Mouse (Mus musculus): ENCODE data around the gene Tnfaip8l2. TPM values are rescaled to one million over a fixed set of nuclear protein-coding genes. Genes with fewer than 3 reads are reported as not detected.
"Not testable (repeated sequence)": the region's sequence is repeated elsewhere in the genome, so short reads cannot be mapped to it uniquely, and the experiment has no call there.

The Tnfaip8l2 gene
- total RNA-seq, 4 experiments from 2014 or later = 0.25 to 0.35 (median 0.29) TPM

- peak; percentile 83 to 86 for DNase-seq (ENCODE audit: low spot score in 2 of 2)
These were observed 18.1 kb upstream of the Tnfaip8l2 start, which contains the start of gene Sema6c for GRCm38 (mm10) chr3:95159987-95160963. Sema6c (plus strand) TSS chr3:95160457.

- no peak for DNase-seq (ENCODE audit: low spot score in 2 of 2)
These were observed 17.4 kb upstream of the Tnfaip8l2 start for GRCm38 (mm10) chr3:95159511-95159986.

- no peak for DNase-seq (ENCODE audit: low spot score in 2 of 2)
These were observed 11.7 kb upstream of the Tnfaip8l2 start for GRCm38 (mm10) chr3:95153874-95154273.

- no peak for DNase-seq (ENCODE audit: low spot score in 2 of 2)
These were observed 5.8 kb upstream of the Tnfaip8l2 start for GRCm38 (mm10) chr3:95147924-95148323.

- peak; percentile 82 to 84 for DNase-seq (ENCODE audit: low spot score in 2 of 2)
These were observed 454 bp upstream of the Tnfaip8l2 start for GRCm38 (mm10) chr3:95142617-95143011.

GRCm38 (mm10) chr3:95141474-95141873, 686 bp downstream of the Tnfaip8l2 start:
- no peak for DNase-seq (ENCODE audit: low spot score in 2 of 2)

- no peak for DNase-seq (ENCODE audit: low spot score in 2 of 2)
These were observed 1.4 kb downstream of the Tnfaip8l2 start for GRCm38 (mm10) chr3:95140795-95141194.

- no peak for DNase-seq (ENCODE audit: low spot score in 2 of 2)
These were observed 1.9 kb downstream of the Tnfaip8l2 start for GRCm38 (mm10) chr3:95140289-95140595.

GRCm38 (mm10) chr3:95139586-95140288, 2.4 kb downstream of the Tnfaip8l2 start:
- DNase-seq (ENCODE audit: low spot score in 2 of 2) = no peak

- DNase-seq (ENCODE audit: low spot score in 2 of 2) = no peak
These were observed 5.8 kb downstream of the Tnfaip8l2 start for GRCm38 (mm10) chr3:95136336-95136735.

GRCm38 (mm10) chr3:95135433-95136052, 6.6 kb downstream of the Tnfaip8l2 start:
- DNase-seq (ENCODE audit: low spot score in 2 of 2) = no peak

GRCm38 (mm10) chr3:95135023-95135422, 7.1 kb downstream of the Tnfaip8l2 start:
- peak in 1 of 2 experiments; percentile 61 for DNase-seq (ENCODE audit: low spot score in 2 of 2)

- not testable (repeated sequence) for DNase-seq (ENCODE audit: low spot score in 2 of 2)
These were observed 8.0 kb downstream of the Tnfaip8l2 start for GRCm38 (mm10) chr3:95134133-95134532.

GRCm38 (mm10) chr3:95133680-95134101, 8.5 kb downstream of the Tnfaip8l2 start, which contains the start of the genes Scnm1 and Lysmd1:
Scnm1 (minus strand) TSS chr3:95134011.
Lysmd1 (plus strand) TSS chr3:95134088.
- DNase-seq (ENCODE audit: low spot score in 2 of 2) = peak; percentile 87 to 88

GRCm38 (mm10) chr3:95133176-95133575, 9.0 kb downstream of the Tnfaip8l2 start:
- no peak for DNase-seq (ENCODE audit: low spot score in 2 of 2)

GRCm38 (mm10) chr3:95132389-95132788, 9.8 kb downstream of the Tnfaip8l2 start:
- DNase-seq (ENCODE audit: low spot score in 2 of 2) = not testable (repeated sequence)

GRCm38 (mm10) chr3:95130081-95130480, 12.1 kb downstream of the Tnfaip8l2 start:
- DNase-seq (ENCODE audit: low spot score in 2 of 2) = peak in 1 of 2 experiments; percentile 62

GRCm38 (mm10) chr3:95129226-95129651, 12.9 kb downstream of the Tnfaip8l2 start:
- peak; percentile 69 to 81 for DNase-seq (ENCODE audit: low spot score in 2 of 2)

- peak; percentile 79 to 82 for DNase-seq (ENCODE audit: low spot score in 2 of 2)
These were observed 17.2 kb downstream of the Tnfaip8l2 start for GRCm38 (mm10) chr3:95124972-95125371.

- peak; percentile 73 to 75 for DNase-seq (ENCODE audit: low spot score in 2 of 2)
These were observed 17.9 kb downstream of the Tnfaip8l2 start, which contains the start of gene Tmod4 for GRCm38 (mm10) chr3:95124246-95124645. Tmod4 (plus strand) TSS chr3:95124476.

GRCm38 (mm10) chr3:95121580-95121979, 20.6 kb downstream of the Tnfaip8l2 start:
- DNase-seq (ENCODE audit: low spot score in 2 of 2) = no peak
